Mouse (Mus musculus) inflammation-experienced regulatory T-cells, adult 16 weeks (primary cell): ENCODE measurements around the gene Vmn1r232. TPM values are rescaled to one million over a fixed set of nuclear protein-coding genes. Genes with fewer than 3 reads are reported as not detected.

Experiments
- polyA plus RNA-seq: library from polyadenylated mRNA; unstranded; fragments of 100-300 nt; shearing (Covaris generic); gene quantifications from one replicate; pipeline ENCODE4 v1.2.1, GENCODE M21; 2017

Vmn1r232 gene
- not detected for polyA plus RNA-seq

GRCm38 (mm10) chr17:20919614-20920013 lies at the start of gene Vmn1r232:
TSS of gene Vmn1r232 (minus strand) at chr17:20919714.

GRCm38 (mm10) chr17:20944985-20945891 lies 25.7 kb upstream of the Vmn1r232 start, which contains the start of gene Ppp2r1a:
TSS of gene Ppp2r1a (plus strand) at chr17:20945311.

GRCm38 (mm10) chr17:20904991-20905390 lies 14.5 kb downstream of the Vmn1r232 start, which contains the start of gene Vmn1r231:
TSS of gene Vmn1r231 (minus strand) at chr17:20905091.

Other genes with a start within 250 kb of the Vmn1r232 start
- gene Vmn1r226, start 236.9 kb downstream of the Vmn1r232 start, polyA plus RNA-seq = not detected
- not detected for gene Vmn1r227, start 189.9 kb downstream of the Vmn1r232 start, polyA plus RNA-seq
- gene Vmn1r228, start 133.6 kb downstream of the Vmn1r232 start, polyA plus RNA-seq = not detected
- not detected for gene Vmn1r229, start 108.2 kb downstream of the Vmn1r232 start, polyA plus RNA-seq
- not detected for gene Vmn1r230, start 79.3 kb downstream of the Vmn1r232 start, polyA plus RNA-seq
- gene Vmn1r231, start 14.6 kb downstream of the Vmn1r232 start, polyA plus RNA-seq = not detected
- 355 TPM for gene Ppp2r1a, start 25.6 kb upstream of the Vmn1r232 start, polyA plus RNA-seq
- gene Vmn1r233, start 76.8 kb upstream of the Vmn1r232 start, polyA plus RNA-seq = 0.07 TPM
- gene Zfp160, start 89.2 kb upstream of the Vmn1r232 start, polyA plus RNA-seq = 23.7 TPM